Mouse (Mus musculus) heart, embryonic 16.5 days (tissue): ENCODE measurements around the gene Synpo2l. TPM values are rescaled to one million over a fixed set of nuclear protein-coding genes. Genes with fewer than 3 reads are reported as not detected.
"Not testable (repeated sequence)": the region's sequence is repeated elsewhere in the genome, so short reads cannot be mapped to it uniquely, and the experiment has no call there.

Experiments used
- ATAC-seq: fragments of 200-750 bp; cut with Nextera tagmentation; replicated peaks from 2 replicates; pipeline ENCODE4 v1.8.0; 2017; ENCODE audit warnings: moderate number of reproducible peaks; ENCODE audit not compliant: insufficient read depth, low FRiP score; ENCODE audit errors: extremely low read depth
- H3K27ac ChIP-seq: fragments of 300-500 bp; sonication (generic); 2 replicates; pipeline ENCODE4 v1.5.1; 2014; ENCODE audit warnings: mild to moderate bottlenecking, low read length, control low read depth, moderate library complexity
- H3K27me3 ChIP-seq: fragments of 300-500 bp; sonication (generic); 2 replicates; pipeline ENCODE4 v1.6.1; 2014; ENCODE audit warnings: low read length, mixed read lengths; ENCODE audit not compliant: control insufficient read depth, insufficient read depth
- H3K36me3 ChIP-seq: fragments of 300-500 bp; sonication (generic); 2 replicates; pipeline ENCODE4 v1.6.1; 2014; ENCODE audit not compliant: control insufficient read depth, insufficient read depth
- H3K4me1 ChIP-seq: fragments of 300-500 bp; sonication (generic); 2 replicates; pipeline ENCODE4 v1.6.1; 2014; ENCODE audit warnings: low read length, mixed read lengths; ENCODE audit not compliant: control insufficient read depth, insufficient read depth
- H3K4me2 ChIP-seq: fragments of 300-500 bp; sonication (generic); 2 replicates; pipeline ENCODE4 v1.6.1; 2014; ENCODE audit warnings: low read depth, mild to moderate bottlenecking, control low read depth, low read length
- H3K4me3 ChIP-seq: fragments of 300-500 bp; sonication (generic); 2 replicates; pipeline ENCODE4 v1.5.1; 2014; ENCODE audit warnings: mild to moderate bottlenecking, control low read depth, low read length
- H3K9ac ChIP-seq: fragments of 300-500 bp; sonication (generic); 2 replicates; pipeline ENCODE4 v1.6.1; 2014; ENCODE audit warnings: low read length, control low read depth
- H3K9me3 ChIP-seq: fragments of 300-500 bp; sonication (generic); replicated peaks from 2 replicates; pipeline ENCODE4 v1.6.1; 2016; ENCODE audit warnings: low read length; ENCODE audit not compliant: control insufficient read depth
- WGBS: fragments of 180-500 bp; shearing (Covaris S2); extraction: QIAGEN DNeasy Blood & Tissue Kit; methylation state at CpG from one replicate; pipeline ENCODE4 v1.1.7; 2014; 5-methylcytosine and 5-hydroxymethylcytosine counted together
- polyA plus RNA-seq: library from polyadenylated mRNA; unstranded; fragments of >200 nt; fragmentation: Nextera tagmentation; extraction: Ambion mirVana; gene quantifications from 2 replicates; pipeline ENCODE4 v1.2.1, GENCODE M21; 2015

Synpo2l gene
- polyA plus RNA-seq, result 172 and 183 TPM in 2 replicates

GRCm38 (mm10) chr14:20668154-20668810 is at the start of gene Synpo2l:
Gene Synpo2l (minus strand): TSS chr14:20668354.
- peak within 1 kb of the TSS; percentile 53 for H3K4me3 ChIP-seq
- H3K4me2 ChIP-seq, result peak within 1 kb of the TSS; percentile 90
- 54% methylated on average over 8 of the region's 8 CpGs for WGBS

GRCm38 (mm10) chr14:20713832-20714231 is 45.7 kb upstream of the Synpo2l start:
- Histone ChIP-seq H3K9ac (peak overlapping the region; percentile 46; the same call in 1 of the 2 replicates), H3K4me2 (no peak overlapping the region)
- ATAC-seq, result peak; percentile 67

More at GRCm38 (mm10) chr14:20668154-20668810, at the start of gene Synpo2l:
- Histone ChIP-seq H3K27ac (peak within 1 kb of the TSS; percentile 92), H3K9me3 (no peaks in the 10 kb centered on the region; the same call in 1 of the 2 replicates), H3K4me1 (peaks cover 20% of the 10 kb centered on the region), H3K27me3 (no peaks in the 10 kb centered on the region), H3K36me3 (no peaks in the 10 kb centered on the region), H3K9ac (peak within 1 kb of the TSS; percentile 81)
- peak; percentile 80 for ATAC-seq

GRCm38 (mm10) chr14:20708239-20708638 is 40.1 kb upstream of the Synpo2l start:
- 9% methylated on average over 10 of the region's 10 CpGs for WGBS
- Histone ChIP-seq H3K4me3 (peak overlapping the region; percentile 71), H3K4me1 (peaks cover 19% of the 10 kb centered on the region), H3K36me3 (peaks cover 29% of the 10 kb centered on the region), H3K27ac (no peak overlapping the region), H3K9me3 (no peaks in the 10 kb centered on the region), H3K27me3 (no peaks in the 10 kb centered on the region), H3K4me2 (peak overlapping the region; percentile 80), H3K9ac (peak overlapping the region; percentile 85)
- no peak for ATAC-seq

More at GRCm38 (mm10) chr14:20713832-20714231, 45.7 kb upstream of the Synpo2l start:
- WGBS, result 31% methylated on average over 11 of the region's 11 CpGs
- Histone ChIP-seq H3K36me3 (peaks cover 69% of the 10 kb centered on the region), H3K9me3 (no peaks in the 10 kb centered on the region), H3K27me3 (no peaks in the 10 kb centered on the region), H3K27ac (peak overlapping the region; percentile 83), H3K4me3 (no peak overlapping the region), H3K4me1 (peaks cover 14% of the 10 kb centered on the region)

- H3K9me3 ChIP-seq, result no peaks in the 10 kb centered on the region
- H3K36me3 ChIP-seq, result peaks cover 22% of the 10 kb centered on the region
- WGBS, result under 1% methylated on average over 79 of the region's 80 CpGs
- peaks cover 19% of the 10 kb centered on the region for H3K4me1 ChIP-seq
- peak within 1 kb of the TSS; percentile 86 for H3K27ac ChIP-seq
- H3K4me2 ChIP-seq, result peak within 1 kb of the TSS; percentile 80
- peak; percentile 92 for ATAC-seq
- H3K9ac ChIP-seq, result peak within 1 kb of the TSS; percentile 85
- H3K4me3 ChIP-seq, result peak within 1 kb of the TSS; percentile 71
- H3K27me3 ChIP-seq, result no peaks in the 10 kb centered on the region
Measured at GRCm38 (mm10) chr14:20707201-20708190, 39.3 kb upstream of the Synpo2l start, which contains the start of gene Zswim8. Gene Zswim8 (plus strand): TSS chr14:20707552.

GRCm38 (mm10) chr14:20703461-20703860 is 35.3 kb upstream of the Synpo2l start:
- 10% methylated on average over 8 of the region's 8 CpGs for WGBS
- peaks cover 35% of the 10 kb centered on the region for H3K4me1 ChIP-seq

GRCm38 (mm10) chr14:20702741-20703381 is 34.7 kb upstream of the Synpo2l start, which contains the start of gene Chchd1:
Gene Chchd1 (plus strand): TSS chr14:20703006.
- Histone ChIP-seq H3K27me3 (no peaks in the 10 kb centered on the region), H3K27ac (peak within 1 kb of the TSS; percentile 92), H3K9me3 (no peaks in the 10 kb centered on the region), H3K4me1 (peaks cover 39% of the 10 kb centered on the region), H3K4me2 (peak within 1 kb of the TSS; percentile 73), H3K9ac (peak within 1 kb of the TSS; percentile 97), H3K36me3 (peaks cover 4% of the 10 kb centered on the region; the same call in 1 of the 2 replicates), H3K4me3 (peak within 1 kb of the TSS; percentile 96)
- peak; percentile 68 for ATAC-seq
- under 1% methylated on average over 61 of the region's 61 CpGs for WGBS

More at GRCm38 (mm10) chr14:20703461-20703860, 35.3 kb upstream of the Synpo2l start:
- peak overlapping the region; percentile 97 for H3K9ac ChIP-seq
- ATAC-seq, H3K27me3 ChIP-seq, H3K36me3 ChIP-seq, H3K9me3 ChIP-seq: not testable (repeated sequence)
- peak overlapping the region; percentile 73 for H3K4me2 ChIP-seq
- peak overlapping the region; percentile 96 for H3K4me3 ChIP-seq
- H3K27ac ChIP-seq, result peak overlapping the region; percentile 92; the same call in 1 of the 2 replicates

- H3K4me3 ChIP-seq, result peak overlapping the region; percentile 96
- 0 out of 2 replicates have a peak, but pooled peaks have one; percentile 10 for ATAC-seq
- peaks cover 44% of the 10 kb centered on the region for H3K4me1 ChIP-seq
- H3K27me3 ChIP-seq, result no peaks in the 10 kb centered on the region
- peak overlapping the region; percentile 97 for H3K9ac ChIP-seq
- H3K9me3 ChIP-seq, result no peaks in the 10 kb centered on the region
- peak overlapping the region; percentile 73 for H3K4me2 ChIP-seq
- peak overlapping the region; percentile 92 for H3K27ac ChIP-seq
- WGBS, result 4% methylated on average over 15 of the region's 15 CpGs
- peaks cover 4% of the 10 kb centered on the region; the same call in 1 of the 2 replicates for H3K36me3 ChIP-seq
Measured at GRCm38 (mm10) chr14:20702096-20702740, 34.1 kb upstream of the Synpo2l start.

GRCm38 (mm10) chr14:20701554-20701953 is 33.4 kb upstream of the Synpo2l start:
- peak overlapping the region; percentile 92 for H3K27ac ChIP-seq
- H3K4me1 ChIP-seq, result peaks cover 46% of the 10 kb centered on the region
- H3K36me3 ChIP-seq, result peaks cover 4% of the 10 kb centered on the region; the same call in 1 of the 2 replicates
- H3K27me3 ChIP-seq, result no peaks in the 10 kb centered on the region
- 67% methylated on average over 8 of the region's 8 CpGs for WGBS
- no peak for ATAC-seq
- H3K9ac ChIP-seq, result peak overlapping the region; percentile 97
- H3K4me3 ChIP-seq, result peak overlapping the region; percentile 96
- peak overlapping the region; percentile 73 for H3K4me2 ChIP-seq
- no peaks in the 10 kb centered on the region for H3K9me3 ChIP-seq
